Mouse (Mus musculus) left cerebral cortex, adult 11 months (tissue): ENCODE results near the gene Usp25.
A peak's percentile ranks its signal among the peaks of the same experiment; 100 is the strongest.

Source experiments
- DNase-seq: peaks from one replicate; pipeline ENCODE4 v3.0.0; 2022; ENCODE audit warnings: low spot score

Gene Usp25

GRCm38 (mm10) chr16:77146801-77147200 is 133.3 kb downstream of the Usp25 start:
- no peak for DNase-seq

- DNase-seq = no peak
These were observed 136.8 kb downstream of the Usp25 start for GRCm38 (mm10) chr16:77150338-77150737.

GRCm38 (mm10) chr16:77150884-77151283 is 137.4 kb downstream of the Usp25 start:
- no peak for DNase-seq

DNA sequence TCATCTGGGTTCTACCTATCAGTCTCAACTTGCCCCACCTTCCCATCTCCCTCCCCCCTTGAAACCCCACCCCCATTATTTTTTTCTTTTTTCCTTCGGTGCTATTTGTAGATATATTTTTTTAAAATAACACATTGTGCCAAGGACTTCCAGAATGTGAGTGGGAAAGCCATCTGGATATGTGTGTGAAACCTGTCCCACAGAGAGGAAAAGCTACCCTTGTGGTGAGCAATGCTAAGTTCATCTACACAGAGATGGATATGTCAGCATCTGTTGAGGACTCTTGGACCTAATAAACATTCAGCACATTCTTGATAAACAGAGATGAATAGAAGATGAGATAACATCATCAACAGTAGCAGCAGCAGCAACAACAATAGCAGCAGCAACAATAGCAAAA is 138.8 kb downstream of the Usp25 start:
- DNase-seq = peak; percentile 21

- DNase-seq = no peak
These were observed 139.8 kb downstream of the Usp25 start for GRCm38 (mm10) chr16:77153216-77153715.

GRCm38 (mm10) chr16:77153815-77154214 is 140.3 kb downstream of the Usp25 start:
- no peak for DNase-seq

DNA sequence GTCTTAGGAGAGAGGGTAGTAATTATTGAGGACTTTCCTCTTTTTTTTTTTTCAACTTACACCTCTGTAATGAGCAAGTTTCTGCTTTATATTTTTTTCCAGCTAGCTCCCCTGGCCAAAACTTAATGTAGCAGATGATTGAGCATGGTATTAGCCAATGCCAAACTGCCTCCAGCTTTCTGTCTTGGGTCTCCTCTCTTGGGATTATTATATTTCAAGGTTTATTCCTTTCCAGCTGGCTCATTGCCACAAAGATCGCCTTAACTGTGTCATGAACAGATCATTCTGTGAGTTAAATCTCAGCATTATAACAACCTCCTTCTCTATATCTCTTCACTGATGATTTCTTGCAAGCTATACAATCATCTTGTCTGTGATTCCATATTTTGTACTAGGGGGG is 141.3 kb downstream of the Usp25 start:
- no peak for DNase-seq
